Mouse (Mus musculus) C2C12 (cell line): ENCODE measurements at regions not wholly inside any gene's neighbourhood (a gene's known extent, or its start where the extent isn't known, plus 50 kb on each side); places are given as distances from the start of the nearest gene placed in this dataset.

Experiments used
- H3K27me3 ChIP-seq: one replicate; pipeline ENCODE4 v1.6.1; 2011; ENCODE audit not compliant: control insufficient read depth, insufficient read depth, insufficient read length
- H3K36me3 ChIP-seq: one replicate; pipeline ENCODE4 v1.6.1; 2011; ENCODE audit not compliant: control insufficient read depth, insufficient read depth
- H3K4me3 ChIP-seq: one replicate; pipeline ENCODE4 v1.5.1; 2011; ENCODE audit warnings: mild to moderate bottlenecking, control low read depth; ENCODE audit not compliant: poor library complexity, insufficient read depth, severe bottlenecking
- H3K79me2 ChIP-seq: one replicate; pipeline ENCODE4 v1.6.1; 2011; ENCODE audit not compliant: control insufficient read depth, insufficient read depth
- H3K79me3 ChIP-seq: one replicate; pipeline ENCODE4 v1.6.1; 2011; ENCODE audit warnings: low read depth, control low read depth
- H3ac ChIP-seq: one replicate; pipeline ENCODE3; 2011; ENCODE audit warnings: low read depth; ENCODE audit not compliant: control insufficient read depth, insufficient read length
- CEBPB ChIP-seq: IDR thresholded peaks from one replicate; pipeline ENCODE4 v1.6.1; 2011; ENCODE audit warnings: low read depth, mild to moderate bottlenecking, control low read depth, moderate library complexity
- CTCF ChIP-seq: IDR thresholded peaks from one replicate; pipeline ENCODE4 v1.5.1; 2011; ENCODE audit not compliant: control insufficient read depth, insufficient read depth, insufficient read length
- FOSL1 ChIP-seq: IDR thresholded peaks from one replicate; pipeline ENCODE4 v1.8.0; 2011; ENCODE audit warnings: mild to moderate bottlenecking, low read length; ENCODE audit not compliant: poor library complexity, insufficient read depth, severe bottlenecking
- MAX ChIP-seq: IDR thresholded peaks from one replicate; pipeline ENCODE4 v1.6.1; 2011; ENCODE audit warnings: mild to moderate bottlenecking, control low read depth
- MYOD1 ChIP-seq: IDR thresholded peaks from one replicate; pipeline ENCODE4 v1.6.1; 2011; ENCODE audit warnings: low read depth; ENCODE audit not compliant: control insufficient read depth, insufficient read length
- MYOG ChIP-seq: IDR thresholded peaks from one replicate; pipeline ENCODE4 v1.6.1; 2011; ENCODE audit not compliant: control insufficient read depth, insufficient read length; ENCODE audit errors: extremely low read depth
- USF1 ChIP-seq: IDR thresholded peaks from one replicate; pipeline ENCODE4 v1.6.1; 2011; ENCODE audit warnings: low read depth, mild to moderate bottlenecking, control low read depth, moderate library complexity

DNA sequence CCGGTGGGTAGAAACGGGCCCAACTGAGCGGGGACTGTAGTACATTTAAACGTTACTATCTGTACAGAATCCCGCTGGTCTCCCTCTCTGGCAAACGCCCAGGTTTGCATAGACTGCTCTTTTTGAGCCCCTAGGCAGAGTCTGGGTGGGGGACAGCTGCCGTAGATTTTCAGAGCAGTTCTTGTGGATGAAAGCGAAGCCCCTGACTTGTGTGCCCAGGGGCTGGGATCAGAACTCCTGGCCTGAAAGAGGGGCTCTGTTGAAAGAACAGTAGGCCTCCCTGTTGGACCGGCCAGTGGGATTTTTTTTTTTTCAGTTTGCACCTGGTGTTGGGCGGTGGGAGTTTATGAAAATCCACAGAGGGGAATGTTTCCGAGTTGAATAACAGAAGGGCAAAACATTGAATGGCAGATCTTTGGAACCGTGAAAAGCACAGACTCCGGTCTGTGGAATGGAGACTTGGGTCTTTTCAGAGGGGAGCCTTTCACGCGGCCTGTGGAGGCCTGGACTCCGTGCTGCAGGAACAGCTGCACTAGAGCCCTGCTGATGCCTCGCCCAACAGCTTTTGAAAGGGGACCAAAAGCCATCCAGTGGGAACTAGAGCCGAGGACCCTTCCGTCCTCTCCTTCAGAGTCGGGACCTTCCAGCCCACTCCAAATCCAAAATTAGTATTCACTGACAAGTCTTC is 297.3 kb downstream of the Pik3r1 start:
- Histone ChIP-seq H3K79me2 (no peaks in the 10 kb centered on the region), H3K79me3 (no peaks in the 10 kb centered on the region), H3ac (no peak overlapping the region), H3K36me3 (no peaks in the 10 kb centered on the region), H3K4me3 (no peak overlapping the region), H3K27me3 (no peaks in the 10 kb centered on the region)
- TF ChIP-seq MYOD1 = no peak
- TF ChIP-seq MYOG = no peak
- TF ChIP-seq USF1 = no peak
- TF ChIP-seq CEBPB = no peak
- no peak for TF ChIP-seq CTCF
- TF ChIP-seq FOSL1 = no peak
- no peak for TF ChIP-seq MAX

DNA sequence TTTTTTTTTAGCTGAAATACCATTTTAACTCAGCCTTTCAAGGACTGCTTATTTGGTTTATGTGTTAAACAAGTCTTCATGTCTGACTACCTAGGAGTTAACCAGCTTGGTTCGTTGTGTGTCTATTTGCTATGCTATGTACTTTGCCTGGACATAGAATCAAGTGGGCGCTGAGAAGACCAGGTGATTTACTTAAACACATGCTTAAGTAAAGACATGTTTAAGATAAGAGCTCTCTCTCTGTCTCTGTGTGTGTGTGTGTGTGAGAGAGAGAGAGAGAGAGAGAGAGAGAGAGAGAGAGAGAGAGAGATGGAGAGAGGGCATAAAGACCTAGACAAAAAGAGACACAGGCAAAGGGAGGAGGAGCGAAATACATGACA is 302.3 kb downstream of the Pik3r1 start:
- Histone ChIP-seq H3K79me3 (no peaks in the 10 kb centered on the region), H3K27me3 (no peaks in the 10 kb centered on the region), H3K36me3 (no peaks in the 10 kb centered on the region), H3K79me2 (no peaks in the 10 kb centered on the region), H3ac (no peak overlapping the region), H3K4me3 (no peak overlapping the region)
- TF ChIP-seq MAX (no peak), CTCF (no peak), MYOG (no peak), FOSL1 (no peak), MYOD1 (no peak), USF1 (no peak), CEBPB (no peak)

DNA sequence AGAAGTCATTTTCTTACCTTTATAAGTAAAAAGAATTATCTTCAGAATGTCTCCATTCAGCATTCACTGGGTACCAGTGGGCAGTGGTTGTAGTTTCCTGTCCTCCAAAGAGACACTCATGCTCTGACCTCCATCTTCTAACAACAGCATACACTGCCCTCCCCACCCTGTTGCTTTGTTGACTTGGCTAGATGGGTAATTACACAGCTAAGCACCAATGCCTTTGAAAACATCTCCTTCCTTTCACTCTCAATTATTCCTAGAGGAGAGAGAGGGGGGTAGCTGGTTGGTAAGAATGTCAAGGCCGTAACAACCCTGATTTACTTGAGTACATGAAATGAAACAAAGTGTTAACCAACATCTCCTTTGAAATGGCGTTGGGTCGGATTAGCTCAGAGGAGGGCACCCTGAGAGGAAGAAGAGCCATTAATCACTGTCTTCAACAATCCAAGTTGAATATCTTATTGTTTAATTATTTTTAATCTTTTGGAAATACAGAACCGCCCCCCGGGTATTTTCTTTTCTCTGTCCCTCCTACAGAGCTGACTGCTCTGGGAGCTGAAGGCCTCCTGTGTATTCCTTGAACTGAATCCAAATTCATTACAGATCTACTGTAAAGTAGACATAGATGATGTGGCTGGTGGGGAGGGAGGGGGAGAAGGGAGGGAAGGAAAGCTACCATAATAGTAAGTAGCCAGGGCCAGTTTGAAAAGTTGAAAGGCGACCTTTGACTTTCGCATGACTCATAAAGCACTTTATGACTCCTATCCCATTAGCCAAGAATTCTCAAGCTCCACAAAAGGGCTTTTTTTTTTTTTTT is 302.9 kb downstream of the Pik3r1 start:
- no peak overlapping the region for H3K4me3 ChIP-seq
- TF ChIP-seq CEBPB (no peak), CTCF (no peak), FOSL1 (no peak), MYOD1 (no peak), MAX (no peak), USF1 (no peak), MYOG (no peak)
- H3ac ChIP-seq = no peak overlapping the region
- H3K79me3 ChIP-seq = no peaks in the 10 kb centered on the region
- no peaks in the 10 kb centered on the region for H3K36me3 ChIP-seq
- no peaks in the 10 kb centered on the region for H3K27me3 ChIP-seq
- no peaks in the 10 kb centered on the region for H3K79me2 ChIP-seq

DNA sequence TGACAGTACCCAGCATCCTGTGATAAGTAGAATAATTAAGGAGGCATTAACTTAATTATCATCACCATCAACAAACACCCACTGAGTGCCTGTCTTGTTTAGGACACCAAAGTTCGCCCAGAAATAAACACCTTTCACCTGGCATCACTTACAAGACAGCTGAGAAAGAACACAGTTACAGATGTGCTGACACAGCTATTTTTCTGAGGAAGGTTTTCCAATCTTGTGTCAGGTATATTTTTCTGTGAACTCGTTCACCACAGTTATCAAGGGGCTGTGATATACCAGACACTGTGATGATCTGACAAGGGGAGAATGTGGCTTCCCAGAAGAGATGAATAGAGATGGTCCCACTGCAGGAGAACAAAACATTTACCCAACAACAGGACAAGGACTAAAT is 311.1 kb downstream of the Pik3r1 start:
- TF ChIP-seq FOSL1 (no peak), MYOG (no peak), MYOD1 (no peak), MAX (no peak), CEBPB (no peak)
- Histone ChIP-seq H3K4me3 (no peak overlapping the region), H3K79me2 (no peaks in the 10 kb centered on the region), H3K36me3 (no peaks in the 10 kb centered on the region), H3ac (no peak overlapping the region), H3K79me3 (no peaks in the 10 kb centered on the region), H3K27me3 (no peaks in the 10 kb centered on the region)

DNA sequence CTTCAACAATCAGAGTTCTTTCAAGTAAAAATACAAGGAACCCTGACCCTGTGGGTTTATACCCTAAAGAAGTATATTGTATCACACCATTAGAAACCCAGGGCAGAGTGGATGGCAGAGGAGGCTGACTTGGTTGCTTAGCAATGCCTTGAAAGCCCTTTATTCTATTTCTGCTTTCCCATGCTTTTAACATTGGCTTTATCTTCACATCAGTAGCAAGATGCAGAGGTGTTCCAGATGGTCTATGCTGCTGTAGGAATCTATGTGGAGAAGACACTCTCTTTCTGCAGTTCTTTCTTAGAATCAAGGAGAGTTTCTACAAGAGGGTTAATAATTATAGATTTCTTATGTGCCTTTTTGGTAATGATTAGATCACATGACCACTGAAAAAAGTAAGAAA is 313.7 kb downstream of the Pik3r1 start:
- no peaks in the 10 kb centered on the region for H3K36me3 ChIP-seq
- no peak overlapping the region for H3ac ChIP-seq
- H3K27me3 ChIP-seq = no peaks in the 10 kb centered on the region
- TF ChIP-seq MYOG (no peak), CEBPB (no peak), MYOD1 (no peak), USF1 (no peak), FOSL1 (no peak), MAX (no peak), CTCF (no peak)
- no peak overlapping the region for H3K4me3 ChIP-seq
- H3K79me2 ChIP-seq = no peaks in the 10 kb centered on the region
- no peaks in the 10 kb centered on the region for H3K79me3 ChIP-seq

DNA sequence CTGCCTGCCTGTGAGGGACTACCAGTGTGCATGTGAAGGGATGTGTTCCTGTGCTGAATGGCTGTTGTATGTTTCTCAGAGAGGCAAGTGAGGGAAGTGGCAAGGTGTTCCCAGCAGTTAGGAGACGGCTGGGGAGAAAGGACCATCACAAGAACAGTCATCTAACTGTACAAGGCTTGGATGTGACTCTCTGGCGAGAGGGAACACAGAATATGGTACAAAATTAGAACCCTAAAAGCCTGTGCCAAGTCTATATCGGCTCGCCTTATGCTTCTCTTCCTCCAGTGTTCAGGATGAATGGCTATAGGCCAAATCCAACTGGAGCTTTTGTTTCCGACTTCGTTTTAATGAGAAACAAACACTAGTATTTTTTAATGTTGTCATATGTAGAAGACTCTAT is 317.5 kb downstream of the Pik3r1 start:
- Histone ChIP-seq H3K4me3 (no peak overlapping the region), H3K79me2 (no peaks in the 10 kb centered on the region), H3K27me3 (no peaks in the 10 kb centered on the region), H3K79me3 (no peaks in the 10 kb centered on the region), H3K36me3 (no peaks in the 10 kb centered on the region), H3ac (no peak overlapping the region)
- TF ChIP-seq FOSL1 = no peak
- no peak for TF ChIP-seq MYOD1
- TF ChIP-seq CTCF = no peak
- TF ChIP-seq USF1 = no peak
- no peak for TF ChIP-seq MYOG
- TF ChIP-seq CEBPB = no peak
- TF ChIP-seq MAX = no peak
